Mouse (Mus musculus): ENCODE results near the gene Ppp4r3a. TPM values are rescaled to one million over a fixed set of nuclear protein-coding genes. Genes with fewer than 3 reads are reported as not detected.

Gene Ppp4r3a
- polyA plus RNA-seq, 1 experiment from 2014 or later, result 18.9 TPM

GRCm38 (mm10) chr12:101002801-101003513, 80.5 kb downstream of the Ppp4r3a start:
- peaks cover 87% of the 10 kb centered on the region for H3K4me1 ChIP-seq (replicated peaks)

GRCm38 (mm10) chr12:100999061-100999954, 84.2 kb downstream of the Ppp4r3a start:
- H3K4me2 ChIP-seq, result peak overlapping the region; percentile 47
- whole genome bisulfite sequencing (ENCODE audit: insufficient replicate concordance), result 28% methylated on average over 7 of the region's 7 CpGs
- peak overlapping the region; percentile 86 for H3K27ac ChIP-seq (replicated peaks)
- peak; percentile 83 for ATAC-seq (ENCODE audit: insufficient read depth)
- peaks cover 89% of the 10 kb centered on the region for H3K4me1 ChIP-seq (replicated peaks)
- H3K4me3 ChIP-seq (replicated peaks), result no peak overlapping the region
- no peaks in the 10 kb centered on the region for H3K9me3 ChIP-seq (replicated peaks)
- H3K9ac ChIP-seq, result no peak overlapping the region
- no peaks in the 10 kb centered on the region for H3K36me3 ChIP-seq (replicated peaks)
- H3K27me3 ChIP-seq, result no peaks in the 10 kb centered on the region

More at GRCm38 (mm10) chr12:101002801-101003513, 80.5 kb downstream of the Ppp4r3a start:
- Histone ChIP-seq H3K27ac (replicated peaks) (no peak overlapping the region; the same call in 1 of the 2 replicates), H3K9ac (no peak overlapping the region), H3K4me3 (replicated peaks) (no peak overlapping the region), H3K9me3 (replicated peaks) (no peaks in the 10 kb centered on the region), H3K36me3 (replicated peaks) (no peaks in the 10 kb centered on the region; the same call in 1 of the 2 replicates), H3K27me3 (no peaks in the 10 kb centered on the region), H3K4me2 (no peak overlapping the region)
- 57% methylated on average over 4 of the region's 4 CpGs for WGBS (ENCODE audit: insufficient replicate concordance)
- no peak for ATAC-seq (ENCODE audit: insufficient read depth)

GRCm38 (mm10) chr12:100998564-100998962, 84.9 kb downstream of the Ppp4r3a start:
- Histone ChIP-seq H3K4me1 (replicated peaks) (peaks cover 88% of the 10 kb centered on the region), H3K4me2 (peak overlapping the region; percentile 47), H3K27ac (replicated peaks) (peak overlapping the region; percentile 86), H3K27me3 (no peaks in the 10 kb centered on the region), H3K9ac (no peak overlapping the region), H3K4me3 (replicated peaks) (no peak overlapping the region), H3K9me3 (replicated peaks) (no peaks in the 10 kb centered on the region), H3K36me3 (replicated peaks) (no peaks in the 10 kb centered on the region)
- 42% methylated on average over 8 of the region's 8 CpGs for WGBS (ENCODE audit: insufficient replicate concordance)
- no peak for ATAC-seq (ENCODE audit: insufficient read depth)

- no peak overlapping the region for H3K9ac ChIP-seq
- H3K36me3 ChIP-seq (replicated peaks), result no peaks in the 10 kb centered on the region
- no peaks in the 10 kb centered on the region for H3K9me3 ChIP-seq (replicated peaks)
- no peak overlapping the region for H3K4me3 ChIP-seq (replicated peaks)
- peak overlapping the region; percentile 47 for H3K4me2 ChIP-seq
- 32% methylated on average over 10 of the region's 10 CpGs for WGBS (ENCODE audit: insufficient replicate concordance)
- H3K27ac ChIP-seq (replicated peaks), result peak overlapping the region; percentile 86
- no peak for ATAC-seq (ENCODE audit: insufficient read depth)
- H3K27me3 ChIP-seq, result no peaks in the 10 kb centered on the region
- H3K4me1 ChIP-seq (replicated peaks), result peaks cover 82% of the 10 kb centered on the region
These were observed 85.5 kb downstream of the Ppp4r3a start for GRCm38 (mm10) chr12:100997830-100998563.

- Histone ChIP-seq H3K27ac (replicated peaks) (peak overlapping the region; percentile 41), H3K27me3 (no peaks in the 10 kb centered on the region), H3K4me1 (replicated peaks) (peaks cover 67% of the 10 kb centered on the region), H3K36me3 (replicated peaks) (no peaks in the 10 kb centered on the region), H3K4me3 (replicated peaks) (no peak overlapping the region), H3K9ac (no peak overlapping the region), H3K4me2 (peak overlapping the region; percentile 11; the same call in 1 of the 2 replicates), H3K9me3 (replicated peaks) (no peaks in the 10 kb centered on the region)
- 47% methylated on average over 5 of the region's 5 CpGs for WGBS (ENCODE audit: insufficient replicate concordance)
- ATAC-seq (ENCODE audit: insufficient read depth), result peak; percentile 33; the same call in 1 of the 2 replicates
These were observed 87.1 kb downstream of the Ppp4r3a start for GRCm38 (mm10) chr12:100996378-100996898.

- Histone ChIP-seq H3K4me3 (replicated peaks) (no peak overlapping the region), H3K9me3 (replicated peaks) (no peaks in the 10 kb centered on the region), H3K4me1 (replicated peaks) (peaks cover 61% of the 10 kb centered on the region), H3K4me2 (peak overlapping the region; percentile 11; the same call in 1 of the 2 replicates), H3K36me3 (replicated peaks) (no peaks in the 10 kb centered on the region), H3K27me3 (no peaks in the 10 kb centered on the region), H3K27ac (replicated peaks) (peak overlapping the region; percentile 41; the same call in 1 of the 2 replicates), H3K9ac (no peak overlapping the region)
- no peak for ATAC-seq (ENCODE audit: insufficient read depth)
- 84% methylated on average over 16 of the region's 16 CpGs for WGBS (ENCODE audit: insufficient replicate concordance)
These were observed 87.7 kb downstream of the Ppp4r3a start for GRCm38 (mm10) chr12:100995607-100996377.

GRCm38 (mm10) chr12:100994140-100995015, 89.1 kb downstream of the Ppp4r3a start:
- ATAC-seq (ENCODE audit: insufficient read depth), result no peak
- Histone ChIP-seq H3K9me3 (replicated peaks) (no peaks in the 10 kb centered on the region), H3K9ac (0 out of 2 replicates have a peak overlapping the region, but pooled peaks have one; percentile 2), H3K36me3 (replicated peaks) (no peaks in the 10 kb centered on the region), H3K27ac (replicated peaks) (0 out of 2 replicates have a peak overlapping the region, but pooled peaks have one; percentile 2), H3K4me3 (replicated peaks) (no peak overlapping the region), H3K4me1 (replicated peaks) (peaks cover 47% of the 10 kb centered on the region), H3K27me3 (no peaks in the 10 kb centered on the region), H3K4me2 (no peak overlapping the region)
- 63% methylated on average over 3 of the region's 3 CpGs for WGBS (ENCODE audit: insufficient replicate concordance)

GRCm38 (mm10) chr12:100993146-100993545, 90.4 kb downstream of the Ppp4r3a start:
- H3K4me3 ChIP-seq (replicated peaks), result no peak overlapping the region
- H3K9ac ChIP-seq, result no peak overlapping the region
- 65% methylated on average over 3 of the region's 3 CpGs for WGBS (ENCODE audit: insufficient replicate concordance)
- no peak overlapping the region for H3K27ac ChIP-seq (replicated peaks)
- no peak overlapping the region for H3K4me2 ChIP-seq
- H3K9me3 ChIP-seq (replicated peaks), result no peaks in the 10 kb centered on the region
- no peaks in the 10 kb centered on the region for H3K36me3 ChIP-seq (replicated peaks)
- peaks cover 37% of the 10 kb centered on the region for H3K4me1 ChIP-seq (replicated peaks)
- ATAC-seq (ENCODE audit: insufficient read depth), result no peak
- no peaks in the 10 kb centered on the region for H3K27me3 ChIP-seq

- no peaks in the 10 kb centered on the region for H3K36me3 ChIP-seq (replicated peaks)
- no peaks in the 10 kb centered on the region for H3K9me3 ChIP-seq (replicated peaks)
- peaks cover 31% of the 10 kb centered on the region for H3K4me1 ChIP-seq (replicated peaks)
- H3K4me3 ChIP-seq (replicated peaks), result no peak overlapping the region
- WGBS (ENCODE audit: insufficient replicate concordance), result 77% methylated on average over 7 of the region's 7 CpGs
- ATAC-seq (ENCODE audit: insufficient read depth), result no peak
- H3K9ac ChIP-seq, result no peak overlapping the region
- no peak overlapping the region for H3K27ac ChIP-seq (replicated peaks)
- no peaks in the 10 kb centered on the region for H3K27me3 ChIP-seq
- no peak overlapping the region for H3K4me2 ChIP-seq
These were observed 91.0 kb downstream of the Ppp4r3a start for GRCm38 (mm10) chr12:100992505-100992904.
